Mouse (Mus musculus) adrenal gland (tissue): ENCODE results near the gene Tuba1a.
"Not testable (repeated sequence)": the region's sequence is repeated elsewhere in the genome, so short reads cannot be mapped to it uniquely, and the experiment has no call there.

Source experiments
- intact Hi-C: fragments of 180-260 bp; cut with DNase I; formaldehyde crosslinking; loops from one replicate; pipeline ENCODE4 v1.15.1; 2025

Gene Tuba1a

GRCm38 (mm10) chr15:98958901-98959420 is 5.5 kb upstream of the Tuba1a start:
- intact Hi-C loops: no loop called here

GRCm38 (mm10) chr15:98957475-98957874 is 4.0 kb upstream of the Tuba1a start:
- intact Hi-C loops: no loop called here

GRCm38 (mm10) chr15:98956000-98956399 is 2.5 kb upstream of the Tuba1a start:
- intact Hi-C loops: no loop called here

GRCm38 (mm10) chr15:98955324-98955723 is 1.8 kb upstream of the Tuba1a start:
- intact Hi-C loops: no loop called here

- intact Hi-C loops: loop anchor here (5.0 kb wide), 1 partner anchor 33 kb away; no protein-coding TSS in a partner anchor
These were observed 1.1 kb upstream of the Tuba1a start for GRCm38 (mm10) chr15:98954425-98955253.

GRCm38 (mm10) chr15:98952751-98953400 is 627 bp downstream of the Tuba1a start:
- intact Hi-C loops: loop anchor here (5.0 kb wide), 1 partner anchor 34 kb away; no protein-coding TSS in a partner anchor

- intact Hi-C loops: loop anchor here (5.0 kb wide), 1 partner anchor 35 kb away; no protein-coding TSS in a partner anchor
These were observed 1.4 kb downstream of the Tuba1a start for GRCm38 (mm10) chr15:98952063-98952455.

GRCm38 (mm10) chr15:98951122-98952062 is 2.1 kb downstream of the Tuba1a start:
- intact Hi-C loops: loop anchor here (5.0 kb wide), 1 partner anchor 36 kb away; no protein-coding TSS in a partner anchor

GRCm38 (mm10) chr15:98949607-98949892 is 4.0 kb downstream of the Tuba1a start:
- intact Hi-C loops: no loop called here

GRCm38 (mm10) chr15:98948857-98949606 is 4.5 kb downstream of the Tuba1a start:
- intact Hi-C loops: no loop called here

GRCm38 (mm10) chr15:98948382-98948781 is 5.1 kb downstream of the Tuba1a start:
- intact Hi-C loops: no loop called here

GRCm38 (mm10) chr15:98947884-98948283 is 5.6 kb downstream of the Tuba1a start:
- intact Hi-C loops: no loop called here

- intact Hi-C loops: no loop called here
These were observed 10.4 kb downstream of the Tuba1a start for GRCm38 (mm10) chr15:98943133-98943532.

- intact Hi-C loops: no loop called here
These were observed 11.4 kb downstream of the Tuba1a start for GRCm38 (mm10) chr15:98942081-98942480.

GRCm38 (mm10) chr15:98941539-98941938 is 12.0 kb downstream of the Tuba1a start:
- intact Hi-C loops: no loop called here

- intact Hi-C loops: no loop called here
These were observed 12.7 kb downstream of the Tuba1a start for GRCm38 (mm10) chr15:98940816-98941215.

GRCm38 (mm10) chr15:98934217-98934839 is 19.2 kb downstream of the Tuba1a start, which contains the start of gene Tuba1b:
Gene Tuba1b, minus strand, starts transcription at chr15:98934565.
- intact Hi-C loops: no loop called here

- intact Hi-C loops: no loop called here
These were observed 19.7 kb downstream of the Tuba1a start for GRCm38 (mm10) chr15:98933833-98934216.

GRCm38 (mm10) chr15:98933004-98933671 is 20.4 kb downstream of the Tuba1a start:
- intact Hi-C loops: not testable (repeated sequence)
